Mouse (Mus musculus) heart, embryonic 14.5 days (tissue): Measurements from ENCODE around the gene Slc30a6. TPM values are rescaled to one million over a fixed set of nuclear protein-coding genes. Genes with fewer than 3 reads are reported as not detected.
A peak's percentile ranks its signal among the peaks of the same experiment; 100 is the strongest.

Experiments
- ATAC-seq: fragments of 200-750 bp; cut with Nextera tagmentation; 2 replicates; pipeline ENCODE4 v1.8.0; 2017; ENCODE audit warnings: low read depth, moderate TSS enrichment; ENCODE audit not compliant: insufficient number of reproducible peaks, insufficient read depth, low FRiP score
- H3K27ac ChIP-seq, 2 experiments: fragments of 200-500 bp in 1 of 2; fragments of 300-500 bp in 1 of 2; sonication (generic) in 1 of 2; replicated peaks in 1 of 2; 2 replicates each; pipeline ENCODE4 v1.5.1; 2012 to 2014; ENCODE audit warnings: low read depth in 2 of 2, low read length in 2 of 2, control low read depth in 1 of 2, mild to moderate bottlenecking in 1 of 2, mixed read lengths in 1 of 2; ENCODE audit not compliant: control insufficient read depth in 1 of 2, insufficient read depth in 1 of 2
- H3K27me3 ChIP-seq: fragments of 300-500 bp; sonication (generic); 2 replicates; pipeline ENCODE4 v1.6.1; 2014; ENCODE audit warnings: mild to moderate bottlenecking, low read length, control low read depth; ENCODE audit not compliant: control insufficient read depth, insufficient read depth
- H3K36me3 ChIP-seq: fragments of 300-500 bp; sonication (generic); 2 replicates; pipeline ENCODE4 v1.6.1; 2014; ENCODE audit warnings: mild to moderate bottlenecking, control low read depth, low read length, mixed read lengths; ENCODE audit not compliant: control insufficient read depth, insufficient read depth
- H3K4me1 ChIP-seq, 2 experiments: fragments of 200-500 bp in 1 of 2; fragments of 300-500 bp in 1 of 2; sonication (generic) in 1 of 2; 2 replicates each; pipeline ENCODE4 v1.6.1; 2012 to 2014; ENCODE audit warnings: low read length in 2 of 2, control low read depth in 1 of 2, mixed read lengths in 1 of 2; ENCODE audit not compliant: control insufficient read depth in 2 of 2, insufficient read depth in 2 of 2
- H3K4me2 ChIP-seq: fragments of 300-500 bp; sonication (generic); 2 replicates; pipeline ENCODE4 v1.6.1; 2014; ENCODE audit warnings: mild to moderate bottlenecking, low read length
- H3K4me3 ChIP-seq, 2 experiments: fragments of 200-500 bp in 1 of 2; fragments of 300-500 bp in 1 of 2; sonication (generic) in 1 of 2; 2 replicates each; pipeline ENCODE4 v1.5.1; 2012 to 2014; ENCODE audit warnings: low read length in 2 of 2, mild to moderate bottlenecking in 2 of 2, control low read depth in 1 of 2, low read depth in 1 of 2, moderate library complexity in 1 of 2; ENCODE audit not compliant: control insufficient read depth in 1 of 2, insufficient read depth in 1 of 2
- H3K9ac ChIP-seq: fragments of 300-500 bp; sonication (generic); 2 replicates; pipeline ENCODE4 v1.6.1; 2014; ENCODE audit warnings: mild to moderate bottlenecking, low read length
- H3K9me3 ChIP-seq: fragments of 300-500 bp; sonication (generic); 2 replicates; pipeline ENCODE4 v1.6.1; 2016; ENCODE audit warnings: low read length, control low read depth; ENCODE audit not compliant: control insufficient read depth
- WGBS: fragments of 180-500 bp; shearing (Covaris S2); extraction: QIAGEN DNeasy Blood & Tissue Kit; methylation state at CpG from one replicate; pipeline ENCODE4 v1.1.7; 2014; 5-methylcytosine and 5-hydroxymethylcytosine counted together
- polyA plus RNA-seq: library from polyadenylated mRNA; unstranded; fragments of >200 nt; fragmentation: Nextera tagmentation; extraction: Ambion mirVana; gene quantifications from 2 replicates; pipeline ENCODE4 v1.2.1, GENCODE M21; 2014

The Slc30a6 gene
- 28.3 and 30.8 TPM in 2 replicates for polyA plus RNA-seq

DNA sequence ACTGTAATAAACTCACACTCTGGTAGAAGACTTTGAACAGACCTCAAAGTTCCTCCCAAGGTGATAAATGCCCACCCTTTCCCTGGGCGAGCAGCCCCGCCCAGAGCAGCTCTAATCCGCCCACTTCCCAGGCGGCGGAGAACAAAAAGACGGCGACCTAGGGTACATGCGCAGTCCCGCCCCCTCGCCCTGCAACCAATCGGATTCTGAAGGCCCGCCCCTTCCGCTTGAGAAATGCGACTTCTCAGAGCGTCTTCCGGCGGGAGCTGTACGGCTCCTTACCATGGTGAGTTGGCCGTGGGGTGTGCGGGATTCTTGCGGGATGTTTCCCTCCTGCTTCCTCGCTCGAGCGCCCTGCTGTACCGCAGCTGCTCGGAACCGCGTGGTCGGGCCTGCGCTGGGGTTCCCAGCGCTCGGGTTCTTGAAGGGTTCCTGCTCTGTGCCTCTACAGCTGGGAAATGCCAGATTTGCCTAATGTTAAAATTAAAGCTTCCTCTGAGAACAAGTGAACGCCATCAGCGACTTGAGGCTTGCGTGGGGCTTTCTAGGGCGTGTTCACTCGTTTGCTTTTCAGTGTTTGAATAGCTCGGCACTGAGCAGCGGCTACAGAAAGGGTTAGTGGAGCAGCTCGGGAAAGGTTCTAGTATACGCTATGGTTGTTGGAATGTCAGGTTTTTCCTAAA is at the start of gene Slc30a6:
TSS of gene Slc30a6 (plus strand) at position 226 of the 683 bp plus-strand sequence.
- ATAC-seq: peak; percentile 97
- H3K4me3 ChIP-seq: peak within 1 kb of the TSS; percentile 88 to 94
- no peaks in the 10 kb centered on the region for H3K27me3 ChIP-seq
- peak within 1 kb of the TSS; percentile 84 for H3K4me2 ChIP-seq
- no peaks in the 10 kb centered on the region for H3K9me3 ChIP-seq
- H3K36me3 ChIP-seq: no peaks in the 10 kb centered on the region
- H3K9ac ChIP-seq: peak within 1 kb of the TSS; percentile 93
- under 1% methylated on average over 41 of the region's 41 CpGs for WGBS
- peak within 1 kb of the TSS; percentile 70 to 75 for H3K27ac ChIP-seq
- H3K4me1 ChIP-seq: peaks cover 0 to 9% of the 10 kb centered on the region in 2 experiments; a peak in 2 of 4 replicates

DNA sequence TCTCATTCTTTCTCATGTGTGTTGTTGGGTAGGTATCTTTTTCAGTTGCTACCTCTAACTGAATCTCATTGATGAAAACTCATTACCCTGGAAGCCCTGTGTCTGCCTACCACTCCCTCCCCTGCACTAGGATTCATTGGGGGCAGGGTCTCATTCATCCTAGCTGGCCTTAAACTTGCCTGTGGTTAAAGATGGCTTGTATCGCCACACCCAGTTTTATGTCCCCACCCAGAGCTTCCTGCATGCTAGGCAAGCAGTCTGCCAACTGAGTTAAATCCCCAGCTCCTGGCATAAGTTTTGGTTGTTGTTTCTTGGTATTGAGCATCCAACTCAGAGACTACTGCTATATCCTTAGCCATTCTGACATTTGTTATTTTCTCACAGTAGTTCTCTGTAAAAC is 31.8 kb upstream of the Slc30a6 start:
- no peaks in the 10 kb centered on the region for H3K27me3 ChIP-seq
- peaks cover 0 to 4% of the 10 kb centered on the region in 2 experiments; a peak in 1 of 4 replicates for H3K4me1 ChIP-seq
- peaks cover 65% of the 10 kb centered on the region for H3K36me3 ChIP-seq
- H3K27ac ChIP-seq: no peak overlapping the region
- H3K9ac ChIP-seq: no peak overlapping the region
- no peak for ATAC-seq
- no peak overlapping the region for H3K4me2 ChIP-seq
- 78% methylated on average over 1 of the region's 1 CpGs for WGBS
- H3K9me3 ChIP-seq: no peaks in the 10 kb centered on the region
- no peak overlapping the region for H3K4me3 ChIP-seq

DNA sequence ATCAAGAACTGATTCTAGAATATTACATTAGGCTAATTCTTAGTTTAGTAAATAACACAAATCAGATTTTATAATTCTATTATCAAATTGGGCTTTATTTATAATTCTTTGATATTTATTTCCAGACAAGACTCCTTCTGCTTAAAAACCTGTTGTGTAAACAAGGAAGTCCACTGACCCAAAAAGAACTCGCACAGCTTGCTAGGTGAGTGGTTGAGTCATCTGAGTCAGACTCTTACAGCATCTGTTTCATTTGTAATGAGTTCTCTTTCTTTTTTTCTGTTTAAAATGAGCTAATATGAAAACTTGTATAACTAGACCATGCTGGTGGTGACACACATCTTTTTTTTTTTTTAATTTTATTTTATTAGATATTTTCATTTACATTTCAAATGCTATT is 18.5 kb upstream of the Slc30a6 start:
- WGBS: 95% methylated on average over 1 of the region's 1 CpGs
- no peak for ATAC-seq
- Histone ChIP-seq H3K4me3 (no peak overlapping the region), H3K4me1 (no peaks in the 10 kb centered on the region), H3K36me3 (peaks cover 85% of the 10 kb centered on the region), H3K27me3 (no peaks in the 10 kb centered on the region), H3K4me2 (no peak overlapping the region), H3K9me3 (no peaks in the 10 kb centered on the region), H3K27ac (no peak overlapping the region), H3K9ac (no peak overlapping the region)

DNA sequence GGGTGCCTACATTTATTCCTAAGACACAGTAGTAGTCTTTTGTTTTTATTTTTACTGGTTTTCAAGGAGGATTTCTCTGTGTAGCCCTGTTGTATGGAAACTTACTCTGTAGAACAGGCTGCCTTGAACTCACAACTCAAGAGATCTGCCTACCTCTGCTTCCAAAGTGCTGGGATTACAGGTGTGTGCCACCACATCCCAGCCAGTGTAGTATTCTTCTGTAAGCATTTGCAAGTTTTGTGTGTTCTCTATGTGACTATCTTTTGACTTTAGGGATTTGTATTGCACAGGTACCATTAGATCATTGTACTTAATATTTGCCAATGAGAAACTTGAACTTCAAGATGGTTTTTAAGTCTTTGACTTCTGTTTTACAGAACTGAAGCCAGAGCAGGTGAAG is 8.8 kb upstream of the Slc30a6 start:
- Histone ChIP-seq H3K36me3 (peaks cover 71% of the 10 kb centered on the region), H3K4me1 (no peaks in the 10 kb centered on the region), H3K27ac (no peak overlapping the region), H3K4me2 (no peak overlapping the region), H3K4me3 (no peak overlapping the region), H3K27me3 (no peaks in the 10 kb centered on the region), H3K9me3 (no peaks in the 10 kb centered on the region), H3K9ac (no peak overlapping the region)
- no peak for ATAC-seq

DNA sequence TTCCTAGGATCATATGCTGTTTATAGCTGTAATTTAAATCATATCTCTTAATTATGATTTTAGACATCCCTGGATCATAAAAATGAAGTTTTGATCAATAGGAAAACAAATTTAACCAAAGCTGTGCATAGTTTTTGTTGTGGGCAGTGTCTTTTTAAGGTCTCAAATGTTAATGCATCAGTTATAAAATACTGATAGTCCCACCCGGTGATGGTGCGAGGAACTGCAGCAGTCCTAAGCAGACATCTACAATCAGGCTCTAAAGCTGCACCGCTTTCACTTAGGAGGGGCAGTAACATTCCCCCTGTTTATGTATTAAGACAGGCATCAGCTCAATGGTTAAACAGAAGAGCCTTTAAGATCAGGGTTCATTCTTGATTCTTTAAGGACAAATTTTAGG is 5.6 kb upstream of the Slc30a6 start:
- H3K4me3 ChIP-seq: no peak overlapping the region
- 73% methylated on average over 3 of the region's 3 CpGs for WGBS
- H3K36me3 ChIP-seq: peaks cover 40% of the 10 kb centered on the region
- no peaks in the 10 kb centered on the region for H3K27me3 ChIP-seq
- H3K9ac ChIP-seq: no peak overlapping the region
- H3K27ac ChIP-seq: no peak overlapping the region
- H3K4me2 ChIP-seq: no peak overlapping the region
- ATAC-seq: no peak
- H3K9me3 ChIP-seq: no peaks in the 10 kb centered on the region
- no peaks in the 10 kb centered on the region for H3K4me1 ChIP-seq

DNA sequence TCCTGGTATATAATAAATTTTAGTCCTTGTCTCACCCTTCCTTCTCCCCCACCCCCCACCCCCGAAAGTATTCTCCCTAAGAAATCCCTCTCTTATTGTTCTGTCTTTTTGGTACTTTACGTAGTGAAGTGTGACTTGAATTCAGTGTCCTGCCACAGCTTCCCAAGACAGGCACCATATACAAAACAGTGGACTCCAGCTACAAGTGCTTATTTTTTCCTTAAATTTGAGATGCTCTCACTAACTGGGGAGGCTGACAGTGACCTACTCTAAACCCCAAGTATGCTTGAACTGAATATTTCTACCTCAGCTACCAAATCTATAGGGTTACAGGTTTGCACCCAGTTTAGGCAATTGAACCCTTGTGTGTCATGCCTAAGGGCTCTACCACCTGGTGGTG is 1.0 kb upstream of the Slc30a6 start:
- ATAC-seq: no peak
- Histone ChIP-seq H3K9me3 (no peaks in the 10 kb centered on the region), H3K36me3 (0 out of 2 replicates have a peak, but pooled peaks cover 2% of the 10 kb centered on the region), H3K4me1 (peaks cover 0 to 9% of the 10 kb centered on the region in 2 experiments; a peak in 2 of 4 replicates), H3K4me2 (peak overlapping the region; percentile 71; the same call in 1 of the 2 replicates), H3K27ac (no peak overlapping the region), H3K9ac (no peak overlapping the region), H3K4me3 (no peak overlapping the region), H3K27me3 (no peaks in the 10 kb centered on the region)
- WGBS: 89% methylated on average over 2 of the region's 2 CpGs

DNA sequence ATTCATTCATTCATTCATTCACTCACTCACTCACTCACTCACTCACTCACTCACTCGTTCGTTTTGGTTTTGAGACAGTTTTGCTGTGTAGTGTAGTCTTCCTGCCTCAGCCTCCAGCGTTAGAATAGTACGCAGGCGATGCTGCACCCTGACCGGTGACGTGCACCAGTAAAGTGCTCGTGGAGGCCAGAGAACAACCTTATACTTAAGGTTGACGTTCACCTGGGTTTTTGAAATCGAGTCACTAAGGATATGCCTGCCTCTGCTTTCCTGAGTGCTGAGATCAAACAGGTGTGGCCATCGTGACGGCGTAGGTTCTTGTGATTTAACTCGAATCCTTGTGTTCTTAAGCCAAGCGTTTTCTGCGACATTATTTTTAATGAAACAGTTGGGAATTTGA is 553 bp upstream of the Slc30a6 start:
- Histone ChIP-seq H3K4me1 (peaks cover 0 to 9% of the 10 kb centered on the region in 2 experiments; a peak in 2 of 4 replicates), H3K4me3 (peak overlapping the region; percentile 35 to 88), H3K36me3 (no peaks in the 10 kb centered on the region), H3K9ac (peak overlapping the region; percentile 71), H3K9me3 (no peaks in the 10 kb centered on the region), H3K27ac (peak overlapping the region; percentile 13 to 64; a peak in 2 of 4 replicates), H3K4me2 (peak overlapping the region; percentile 71), H3K27me3 (no peaks in the 10 kb centered on the region)
- ATAC-seq: no peak; the same call in 1 of the 2 replicates
- WGBS: 21% methylated on average over 16 of the region's 16 CpGs
